Mouse (Mus musculus) erythroblast, embryonic 14.5 days (primary cell): ENCODE data around the gene Col19a1.

Experiments used
- GATA1 ChIP-seq: IDR thresholded peaks from 2 replicates; pipeline ENCODE4 v1.6.1; 2012; ENCODE audit warnings: low read length, inconsistent platforms, mixed read lengths
- TAL1 ChIP-seq: IDR thresholded peaks from 3 replicates; pipeline ENCODE4 v1.6.1; 2012; ENCODE audit warnings: low read length, inconsistent platforms, mixed read lengths

- TF ChIP-seq TAL1 (no peak), GATA1 (no peak)
These were observed 327.9 kb downstream of the Col19a1 start for GRCm38 (mm10) chr1:24259419-24259818.
